Mouse (Mus musculus): ENCODE results near the gene Gpcpd1. TPM values are rescaled to one million over a fixed set of nuclear protein-coding genes. Genes with fewer than 3 reads are reported as not detected.

The Gpcpd1 gene
- 4.5 and 5.8 TPM in 2 replicates for polyA plus RNA-seq (2012; rRNA removed)

GRCm38 (mm10) chr2:132587240-132587779 is at the start of gene Gpcpd1:
Gpcpd1 (minus strand) TSS chr2:132587729.

Other genes with a start within 250 kb of the Gpcpd1 start
- gene Prokr2, start 202.3 kb downstream of the Gpcpd1 start, polyA plus RNA-seq (2012; rRNA removed), result 0.09 and 0.16 TPM in 2 replicates
- gene Shld1, start 99.2 kb upstream of the Gpcpd1 start, polyA plus RNA-seq (2012; rRNA removed), result 13.0 and 14.1 TPM in 2 replicates
- gene Chgb, start 193.5 kb upstream of the Gpcpd1 start, polyA plus RNA-seq (2012; rRNA removed), result 0.11 and 0.12 TPM in 2 replicates
- 2.1 and 2.8 TPM in 2 replicates for gene Trmt6, start 228.3 kb upstream of the Gpcpd1 start, polyA plus RNA-seq (2012; rRNA removed)
- 2.0 and 2.3 TPM in 2 replicates for gene Mcm8, start 228.4 kb upstream of the Gpcpd1 start, polyA plus RNA-seq (2012; rRNA removed)

All from ovary, adult 2 months (tissue).